Mouse (Mus musculus) midbrain, embryonic 10.5 days (tissue): ENCODE results near the gene Galntl6. TPM values are rescaled to one million over a fixed set of nuclear protein-coding genes. Genes with fewer than 3 reads are reported as not detected.

Source experiments
- DNase-seq: peaks from one replicate; pipeline ENCODE4 v3.0.0-alpha.2; 2017; ENCODE audit warnings: low spot score
- H3K27ac ChIP-seq: fragments of 300-500 bp; sonication (generic); replicated peaks from 2 replicates; pipeline ENCODE4 v1.5.1; 2016; ENCODE audit warnings: mild to moderate bottlenecking
- H3K27me3 ChIP-seq: fragments of 300-500 bp; sonication (generic); 2 replicates; pipeline ENCODE4 v1.6.1; 2016; ENCODE audit warnings: low read depth, mild to moderate bottlenecking; ENCODE audit not compliant: poor library complexity, severe bottlenecking
- H3K36me3 ChIP-seq: fragments of 300-500 bp; sonication (generic); 2 replicates; pipeline ENCODE4 v1.6.1; 2016; ENCODE audit warnings: mild to moderate bottlenecking, moderate library complexity
- H3K4me1 ChIP-seq: fragments of 300-500 bp; sonication (generic); 2 replicates; pipeline ENCODE4 v1.6.1; 2016
- H3K4me3 ChIP-seq: fragments of 300-500 bp; sonication (generic); 2 replicates; pipeline ENCODE4 v1.5.1; 2016; ENCODE audit warnings: mild to moderate bottlenecking, moderate library complexity
- H3K9me3 ChIP-seq: fragments of 300-500 bp; sonication (generic); replicated peaks from 2 replicates; pipeline ENCODE4 v1.6.1; 2016; ENCODE audit warnings: mild to moderate bottlenecking
- WGBS: fragments of 180-500 bp; shearing (Covaris S2); methylation state at CpG from one replicate; pipeline ENCODE4 v1.1.7; 2016; 5-methylcytosine and 5-hydroxymethylcytosine counted together
- polyA plus RNA-seq: library from polyadenylated mRNA; unstranded; fragments of >200 nt; fragmentation: Nextera tagmentation; extraction: Ambion mirVana; gene quantifications from 2 replicates; pipeline ENCODE4 v1.2.1, GENCODE M21; 2016

Galntl6 gene
- polyA plus RNA-seq, 1 experiment from 2014 or later, result 0.37 TPM

DNA sequence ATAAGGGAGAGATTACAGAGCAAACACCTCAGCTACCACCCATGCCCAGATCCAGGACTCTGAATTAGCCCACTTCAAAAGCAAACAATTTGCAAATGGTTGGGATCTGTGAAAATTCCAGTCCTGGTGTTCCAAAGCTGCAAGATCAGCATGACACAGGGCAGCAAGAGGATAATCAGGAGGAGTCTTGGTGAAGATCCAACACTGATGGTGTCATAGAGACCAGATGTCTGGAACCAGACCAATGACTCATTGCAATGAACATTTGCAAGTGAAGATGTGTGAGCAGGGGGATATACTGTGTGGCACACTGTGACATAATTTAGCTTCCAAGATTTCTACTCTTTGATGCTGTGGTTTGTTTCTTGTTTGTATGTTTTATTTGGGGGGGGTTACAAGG lies 107.2 kb downstream of the Galntl6 start:
- H3K4me1 ChIP-seq, result no peaks in the 10 kb centered on the region
- H3K36me3 ChIP-seq, result no peaks in the 10 kb centered on the region
- H3K4me3 ChIP-seq, result no peak overlapping the region
- H3K27me3 ChIP-seq, result no peaks in the 10 kb centered on the region
- H3K9me3 ChIP-seq, result no peaks in the 10 kb centered on the region
- no peak overlapping the region for H3K27ac ChIP-seq
- no peak for DNase-seq

DNA sequence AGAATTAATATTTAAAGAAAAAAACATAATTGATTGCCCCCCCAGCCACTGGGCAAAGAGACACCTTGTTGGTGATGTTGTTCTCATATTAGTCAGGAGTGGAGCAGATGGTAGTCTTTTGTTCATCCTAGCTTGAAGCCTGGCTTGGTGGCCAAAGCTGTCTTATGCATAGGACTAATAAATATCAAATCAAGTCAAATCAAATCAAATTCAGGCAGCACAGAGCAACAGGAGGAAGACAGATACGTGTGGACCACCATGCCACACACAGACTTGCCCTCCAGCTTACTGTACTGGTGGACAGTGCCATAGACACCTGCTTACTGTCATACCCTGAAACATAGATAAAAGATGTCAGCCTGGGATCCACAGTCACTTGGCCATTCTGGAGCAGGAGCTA lies 110.6 kb downstream of the Galntl6 start:
- WGBS, result 79% methylated on average over 1 of the region's 1 CpGs
- no peak overlapping the region for H3K27ac ChIP-seq

DNA sequence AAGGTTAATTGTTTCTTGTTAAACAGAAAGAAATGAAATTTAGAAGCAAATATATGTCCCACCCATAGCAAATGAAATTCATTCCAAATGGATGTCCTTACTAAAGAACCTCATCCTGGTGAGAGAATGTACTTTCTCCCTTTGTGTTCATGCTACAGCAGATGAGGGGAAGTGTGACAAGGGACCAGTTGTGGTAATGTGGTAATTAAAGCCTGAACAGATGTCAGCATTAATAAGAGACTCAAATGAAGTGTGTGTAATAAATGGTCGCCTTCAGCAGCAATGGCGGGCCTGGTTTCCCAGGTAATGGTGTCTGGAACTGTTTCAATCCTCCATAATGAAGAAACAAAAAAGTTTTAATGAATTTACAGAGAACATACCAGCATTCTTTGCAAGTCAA lies 158.7 kb downstream of the Galntl6 start:
- DNase-seq, result no peak
- Histone ChIP-seq H3K27me3 (no peaks in the 10 kb centered on the region), H3K4me1 (no peaks in the 10 kb centered on the region), H3K4me3 (no peak overlapping the region), H3K36me3 (no peaks in the 10 kb centered on the region), H3K27ac (no peak overlapping the region), H3K9me3 (no peaks in the 10 kb centered on the region; the same call in 1 of the 2 replicates)
- WGBS, result 84% methylated on average over 2 of the region's 2 CpGs

More for the DNA sequence above, 110.6 kb downstream of the Galntl6 start:
- no peaks in the 10 kb centered on the region for H3K36me3 ChIP-seq
- H3K4me3 ChIP-seq, result no peak overlapping the region
- H3K4me1 ChIP-seq, result no peaks in the 10 kb centered on the region
- DNase-seq, result no peak
- H3K9me3 ChIP-seq, result no peaks in the 10 kb centered on the region
- no peaks in the 10 kb centered on the region for H3K27me3 ChIP-seq

- WGBS, result 97% methylated on average over 3 of the region's 3 CpGs
- DNase-seq, result no peak
- H3K27ac ChIP-seq, result no peak overlapping the region
- H3K4me1 ChIP-seq, result no peaks in the 10 kb centered on the region
- H3K9me3 ChIP-seq, result no peaks in the 10 kb centered on the region
- H3K36me3 ChIP-seq, result no peaks in the 10 kb centered on the region
- H3K27me3 ChIP-seq, result no peaks in the 10 kb centered on the region
- H3K4me3 ChIP-seq, result no peak overlapping the region
Measured at GRCm38 (mm10) chr8:58737963-58738362, 174.5 kb downstream of the Galntl6 start.

GRCm38 (mm10) chr8:58691761-58692160 lies 220.7 kb downstream of the Galntl6 start:
- no peaks in the 10 kb centered on the region for H3K36me3 ChIP-seq
- no peaks in the 10 kb centered on the region for H3K27me3 ChIP-seq
- WGBS, result 86% methylated on average over 3 of the region's 3 CpGs
- H3K4me3 ChIP-seq, result no peak overlapping the region
- H3K27ac ChIP-seq, result no peak overlapping the region
- no peaks in the 10 kb centered on the region for H3K4me1 ChIP-seq
- no peaks in the 10 kb centered on the region for H3K9me3 ChIP-seq
- DNase-seq, result no peak

GRCm38 (mm10) chr8:58677847-58678450 lies 234.5 kb downstream of the Galntl6 start:
- Histone ChIP-seq H3K4me3 (no peak overlapping the region), H3K4me1 (peaks cover 6% of the 10 kb centered on the region), H3K27me3 (no peaks in the 10 kb centered on the region), H3K36me3 (no peaks in the 10 kb centered on the region), H3K27ac (no peak overlapping the region), H3K9me3 (no peaks in the 10 kb centered on the region)
- no peak for DNase-seq
- WGBS, result 33% methylated on average over 6 of the region's 6 CpGs

- H3K27ac ChIP-seq, result no peak overlapping the region
- no peak overlapping the region for H3K4me3 ChIP-seq
- H3K36me3 ChIP-seq, result no peaks in the 10 kb centered on the region
- no peaks in the 10 kb centered on the region for H3K9me3 ChIP-seq
- no peaks in the 10 kb centered on the region for H3K4me1 ChIP-seq
- H3K27me3 ChIP-seq, result no peaks in the 10 kb centered on the region
- 81% methylated on average over 2 of the region's 2 CpGs for WGBS
- no peak for DNase-seq
Measured at GRCm38 (mm10) chr8:58669075-58669474, 243.4 kb downstream of the Galntl6 start.

GRCm38 (mm10) chr8:58660019-58660418 lies 252.4 kb downstream of the Galntl6 start:
- DNase-seq, result no peak
- Histone ChIP-seq H3K36me3 (no peaks in the 10 kb centered on the region), H3K9me3 (no peaks in the 10 kb centered on the region), H3K4me1 (no peaks in the 10 kb centered on the region), H3K27ac (no peak overlapping the region), H3K27me3 (no peaks in the 10 kb centered on the region), H3K4me3 (no peak overlapping the region)

GRCm38 (mm10) chr8:58655631-58656030 lies 256.8 kb downstream of the Galntl6 start:
- Histone ChIP-seq H3K27me3 (no peaks in the 10 kb centered on the region), H3K36me3 (no peaks in the 10 kb centered on the region), H3K4me3 (no peak overlapping the region), H3K9me3 (no peaks in the 10 kb centered on the region), H3K4me1 (no peaks in the 10 kb centered on the region), H3K27ac (no peak overlapping the region)
- 84% methylated on average over 4 of the region's 4 CpGs for WGBS
- DNase-seq, result no peak

GRCm38 (mm10) chr8:58606451-58606850 lies 306.0 kb downstream of the Galntl6 start:
- Histone ChIP-seq H3K4me3 (no peak overlapping the region), H3K9me3 (no peaks in the 10 kb centered on the region), H3K27ac (no peak overlapping the region), H3K27me3 (no peaks in the 10 kb centered on the region), H3K4me1 (no peaks in the 10 kb centered on the region), H3K36me3 (no peaks in the 10 kb centered on the region)
- 82% methylated on average over 4 of the region's 4 CpGs for WGBS
- DNase-seq, result no peak

DNA sequence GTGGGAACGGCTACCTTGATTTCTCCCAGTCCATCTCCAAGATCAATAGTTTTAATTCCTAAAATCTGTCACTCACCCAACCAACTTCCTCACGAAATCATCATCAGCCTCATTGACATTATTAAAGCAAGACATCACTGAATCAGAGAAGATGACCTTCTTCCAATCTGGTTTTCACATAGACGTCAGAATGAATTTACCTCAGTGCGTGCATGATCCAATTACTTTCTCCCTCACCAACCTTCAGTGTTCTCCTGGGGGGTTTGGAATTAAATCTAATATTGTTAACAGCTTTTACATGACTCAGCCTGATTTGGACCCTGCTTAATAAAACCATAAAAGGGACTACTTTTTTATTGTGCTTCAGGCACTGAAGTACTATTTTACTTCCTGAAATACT lies 307.7 kb downstream of the Galntl6 start:
- Histone ChIP-seq H3K36me3 (no peaks in the 10 kb centered on the region), H3K9me3 (no peaks in the 10 kb centered on the region), H3K27me3 (no peaks in the 10 kb centered on the region), H3K4me3 (no peak overlapping the region), H3K4me1 (no peaks in the 10 kb centered on the region), H3K27ac (no peak overlapping the region)
- DNase-seq, result no peak
- 82% methylated on average over 4 of the region's 4 CpGs for WGBS

GRCm38 (mm10) chr8:58597834-58598233 lies 314.6 kb downstream of the Galntl6 start:
- Histone ChIP-seq H3K27ac (no peak overlapping the region), H3K9me3 (no peaks in the 10 kb centered on the region), H3K4me3 (no peak overlapping the region), H3K36me3 (no peaks in the 10 kb centered on the region), H3K4me1 (no peaks in the 10 kb centered on the region), H3K27me3 (no peaks in the 10 kb centered on the region)
- WGBS, result 89% methylated on average over 6 of the region's 6 CpGs
- no peak for DNase-seq

GRCm38 (mm10) chr8:58575346-58575745 lies 337.1 kb downstream of the Galntl6 start:
- no peaks in the 10 kb centered on the region for H3K9me3 ChIP-seq
- H3K27me3 ChIP-seq, result no peaks in the 10 kb centered on the region
- no peak for DNase-seq
- no peak overlapping the region for H3K27ac ChIP-seq
- WGBS, result 82% methylated on average over 1 of the region's 1 CpGs
- no peak overlapping the region for H3K4me3 ChIP-seq
- H3K36me3 ChIP-seq, result no peaks in the 10 kb centered on the region
- H3K4me1 ChIP-seq, result no peaks in the 10 kb centered on the region

- H3K4me1 ChIP-seq, result no peaks in the 10 kb centered on the region
- no peaks in the 10 kb centered on the region for H3K9me3 ChIP-seq
- WGBS, result 77% methylated on average over 2 of the region's 2 CpGs
- no peaks in the 10 kb centered on the region for H3K27me3 ChIP-seq
- H3K27ac ChIP-seq, result no peak overlapping the region
- no peak overlapping the region for H3K4me3 ChIP-seq
- no peaks in the 10 kb centered on the region for H3K36me3 ChIP-seq
- DNase-seq, result no peak
Measured at GRCm38 (mm10) chr8:58568086-58568485, 344.4 kb downstream of the Galntl6 start.
